Mouse (Mus musculus): ENCODE results near the gene Arsg. TPM values are rescaled to one million over a fixed set of nuclear protein-coding genes. Genes with fewer than 3 reads are reported as not detected.

Gene Arsg
- polyA plus RNA-seq, 1 experiment from 2014 or later = 4.1 TPM

DNA sequence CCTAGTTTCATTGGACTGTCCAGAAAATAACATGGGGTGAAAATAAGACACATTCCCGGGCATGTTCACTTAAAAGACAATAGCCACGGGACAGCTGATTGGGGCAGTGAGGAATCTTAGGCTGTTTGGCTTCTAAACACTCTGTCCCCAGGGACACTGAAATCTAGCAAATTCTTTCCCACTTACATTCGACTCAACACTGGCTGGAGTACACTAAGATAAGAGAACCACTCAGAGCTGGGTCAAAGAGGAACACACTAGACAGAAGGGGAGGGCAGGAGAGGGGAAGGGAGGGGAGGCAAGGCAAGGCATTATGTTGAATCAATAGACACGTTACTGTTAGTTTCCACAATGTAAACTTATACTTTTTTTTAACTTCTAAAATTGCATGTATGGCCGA lies 12.6 kb upstream of the Arsg start:
- no peak overlapping the region for H3K27ac ChIP-seq (ENCODE audit: low read length)
- H3K36me3 ChIP-seq (ENCODE audit: control insufficient read depth, insufficient read depth, low read length) = no peaks in the 10 kb centered on the region
- no peaks in the 10 kb centered on the region for H3K27me3 ChIP-seq (ENCODE audit: control insufficient read depth, insufficient read depth, low read length)
- ATAC-seq (ENCODE audit: insufficient read depth, low FRiP score) = no peak
- H3K9me3 ChIP-seq (replicated peaks; ENCODE audit: control insufficient read depth, low read length) = no peaks in the 10 kb centered on the region
- H3K9ac ChIP-seq (ENCODE audit: low read length) = no peak overlapping the region
- H3K4me2 ChIP-seq (ENCODE audit: low read depth, low read length) = no peak overlapping the region
- WGBS = 48% methylated on average over 5 of the region's 5 CpGs
- no peaks in the 10 kb centered on the region for H3K4me1 ChIP-seq (ENCODE audit: control insufficient read depth, insufficient read depth, low read length)
- H3K4me3 ChIP-seq (replicated peaks; ENCODE audit: low read length) = no peak overlapping the region

DNA sequence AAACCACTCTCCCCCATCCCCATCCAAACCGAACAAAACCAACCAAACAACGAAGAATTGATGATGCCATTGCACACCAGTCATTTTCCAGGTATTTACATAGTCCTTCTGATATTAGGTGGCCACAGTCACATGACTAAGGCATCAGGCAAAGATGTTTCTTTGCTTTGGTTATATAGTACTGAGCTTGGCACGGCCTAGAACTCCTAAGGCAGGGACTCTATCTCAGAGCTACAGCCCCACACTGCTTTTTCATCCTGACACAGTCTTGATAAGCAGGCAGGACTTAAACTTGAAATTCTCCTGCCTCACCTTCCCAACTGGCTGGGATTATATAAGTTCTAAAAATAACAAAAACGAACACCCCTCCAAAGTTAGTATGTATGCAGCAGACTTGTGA lies 8.1 kb upstream of the Arsg start:
- Histone ChIP-seq H3K9ac (ENCODE audit: low read length) (no peak overlapping the region), H3K36me3 (ENCODE audit: control insufficient read depth, insufficient read depth, low read length) (no peaks in the 10 kb centered on the region), H3K9me3 (replicated peaks; ENCODE audit: control insufficient read depth, low read length) (no peaks in the 10 kb centered on the region), H3K27me3 (ENCODE audit: control insufficient read depth, insufficient read depth, low read length) (no peaks in the 10 kb centered on the region), H3K4me1 (ENCODE audit: control insufficient read depth, insufficient read depth, low read length) (no peaks in the 10 kb centered on the region), H3K27ac (ENCODE audit: low read length) (no peak overlapping the region), H3K4me2 (ENCODE audit: low read depth, low read length) (no peak overlapping the region), H3K4me3 (replicated peaks; ENCODE audit: low read length) (no peak overlapping the region)
- 87% methylated on average over 4 of the region's 4 CpGs for WGBS
- no peak for ATAC-seq (ENCODE audit: insufficient read depth, low FRiP score)

DNA sequence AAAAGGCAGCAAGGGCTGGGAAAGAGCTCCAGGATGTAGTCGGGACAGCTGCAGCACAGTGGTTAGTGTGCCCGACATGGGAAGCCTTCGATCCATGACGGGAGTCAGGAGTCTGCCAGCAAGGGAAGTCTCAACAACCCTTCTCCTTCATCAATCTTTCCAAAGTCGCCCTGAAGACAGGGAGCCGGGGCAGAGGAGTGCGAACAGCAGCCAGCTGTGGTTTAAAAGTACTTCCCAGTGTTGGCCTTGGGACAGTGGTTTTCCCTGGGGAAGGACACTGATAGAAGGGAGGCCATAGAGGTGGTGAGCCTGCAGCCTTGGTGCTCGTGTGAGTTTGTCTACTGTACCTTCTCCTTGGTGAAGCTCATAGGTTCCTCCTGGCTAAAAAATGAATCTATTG lies 6.2 kb upstream of the Arsg start:
- Histone ChIP-seq H3K9ac (ENCODE audit: low read length) (no peak overlapping the region), H3K4me3 (replicated peaks; ENCODE audit: low read length) (no peak overlapping the region), H3K27me3 (ENCODE audit: control insufficient read depth, insufficient read depth, low read length) (no peaks in the 10 kb centered on the region), H3K4me2 (ENCODE audit: low read depth, low read length) (no peak overlapping the region), H3K4me1 (ENCODE audit: control insufficient read depth, insufficient read depth, low read length) (peaks cover 3% of the 10 kb centered on the region; the same call in 1 of the 2 replicates), H3K9me3 (replicated peaks; ENCODE audit: control insufficient read depth, low read length) (no peaks in the 10 kb centered on the region), H3K36me3 (ENCODE audit: control insufficient read depth, insufficient read depth, low read length) (no peaks in the 10 kb centered on the region), H3K27ac (ENCODE audit: low read length) (no peak overlapping the region)
- WGBS = 45% methylated on average over 8 of the region's 8 CpGs
- ATAC-seq (ENCODE audit: insufficient read depth, low FRiP score) = no peak

DNA sequence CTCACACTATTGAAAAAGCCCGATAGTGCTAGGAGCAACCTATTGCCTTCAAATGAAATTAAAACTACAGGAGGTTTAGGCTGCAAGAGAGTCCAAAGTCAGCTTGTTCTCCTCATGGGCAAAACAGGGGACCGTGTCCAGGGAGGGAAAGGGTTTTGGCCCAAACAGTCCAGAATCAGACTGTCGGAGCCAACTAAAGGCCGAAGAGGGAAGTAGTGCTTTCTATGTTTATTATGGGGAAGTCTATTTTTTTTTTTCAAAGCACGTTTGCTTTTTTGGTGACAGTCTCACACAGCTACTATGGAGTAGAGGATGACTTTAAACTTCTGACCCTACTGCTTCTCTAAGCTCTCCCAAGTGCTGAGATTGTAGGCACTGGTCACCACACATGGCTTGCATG lies 5.0 kb upstream of the Arsg start:
- 58% methylated on average over 5 of the region's 5 CpGs for WGBS
- no peak overlapping the region for H3K9ac ChIP-seq (ENCODE audit: low read length)
- H3K4me1 ChIP-seq (ENCODE audit: control insufficient read depth, insufficient read depth, low read length) = peaks cover 6% of the 10 kb centered on the region; the same call in 1 of the 2 replicates
- no peak for ATAC-seq (ENCODE audit: insufficient read depth, low FRiP score)
- no peaks in the 10 kb centered on the region for H3K36me3 ChIP-seq (ENCODE audit: control insufficient read depth, insufficient read depth, low read length)
- H3K4me2 ChIP-seq (ENCODE audit: low read depth, low read length) = no peak overlapping the region
- H3K4me3 ChIP-seq (replicated peaks; ENCODE audit: low read length) = no peak overlapping the region
- H3K27me3 ChIP-seq (ENCODE audit: control insufficient read depth, insufficient read depth, low read length) = no peaks in the 10 kb centered on the region
- no peak overlapping the region for H3K27ac ChIP-seq (ENCODE audit: low read length)
- H3K9me3 ChIP-seq (replicated peaks; ENCODE audit: control insufficient read depth, low read length) = no peaks in the 10 kb centered on the region

- 49% methylated on average over 9 of the region's 9 CpGs for WGBS
- ATAC-seq (ENCODE audit: insufficient read depth, low FRiP score) = no peak
- no peak overlapping the region for H3K27ac ChIP-seq (ENCODE audit: low read length)
Observed at GRCm38 (mm10) chr11:109470170-109470569, 3.0 kb upstream of the Arsg start.

GRCm38 (mm10) chr11:109470921-109471861 lies 2.0 kb upstream of the Arsg start:
- Histone ChIP-seq H3K4me2 (ENCODE audit: low read depth, low read length) (peak overlapping the region; percentile 87), H3K27ac (ENCODE audit: low read length) (peak overlapping the region; percentile 90), H3K36me3 (ENCODE audit: control insufficient read depth, insufficient read depth, low read length) (no peaks in the 10 kb centered on the region), H3K4me3 (replicated peaks; ENCODE audit: low read length) (peak overlapping the region; percentile 67), H3K27me3 (ENCODE audit: control insufficient read depth, insufficient read depth, low read length) (no peaks in the 10 kb centered on the region), H3K9me3 (replicated peaks; ENCODE audit: control insufficient read depth, low read length) (no peaks in the 10 kb centered on the region), H3K9ac (ENCODE audit: low read length) (peak overlapping the region; percentile 28; the same call in 1 of the 2 replicates), H3K4me1 (ENCODE audit: control insufficient read depth, insufficient read depth, low read length) (peaks cover 6% of the 10 kb centered on the region; the same call in 1 of the 2 replicates)
- no peak for ATAC-seq (ENCODE audit: insufficient read depth, low FRiP score)
- 33% methylated on average over 15 of the region's 15 CpGs for WGBS

More at GRCm38 (mm10) chr11:109470170-109470569, 3.0 kb upstream of the Arsg start:
- no peaks in the 10 kb centered on the region for H3K27me3 ChIP-seq (ENCODE audit: control insufficient read depth, insufficient read depth, low read length)
- no peaks in the 10 kb centered on the region for H3K9me3 ChIP-seq (replicated peaks; ENCODE audit: control insufficient read depth, low read length)
- H3K9ac ChIP-seq (ENCODE audit: low read length) = no peak overlapping the region
- no peak overlapping the region for H3K4me3 ChIP-seq (replicated peaks; ENCODE audit: low read length)
- peaks cover 6% of the 10 kb centered on the region; the same call in 1 of the 2 replicates for H3K4me1 ChIP-seq (ENCODE audit: control insufficient read depth, insufficient read depth, low read length)
- no peak overlapping the region for H3K4me2 ChIP-seq (ENCODE audit: low read depth, low read length)
- H3K36me3 ChIP-seq (ENCODE audit: control insufficient read depth, insufficient read depth, low read length) = no peaks in the 10 kb centered on the region

GRCm38 (mm10) chr11:109472171-109472691 lies 943 bp upstream of the Arsg start:
- Histone ChIP-seq H3K27me3 (ENCODE audit: control insufficient read depth, insufficient read depth, low read length) (no peaks in the 10 kb centered on the region), H3K4me2 (ENCODE audit: low read depth, low read length) (peak overlapping the region; percentile 87), H3K27ac (ENCODE audit: low read length) (peak overlapping the region; percentile 90), H3K9me3 (replicated peaks; ENCODE audit: control insufficient read depth, low read length) (no peaks in the 10 kb centered on the region), H3K36me3 (ENCODE audit: control insufficient read depth, insufficient read depth, low read length) (no peaks in the 10 kb centered on the region), H3K9ac (ENCODE audit: low read length) (peak overlapping the region; percentile 89), H3K4me1 (ENCODE audit: control insufficient read depth, insufficient read depth, low read length) (peaks cover 6% of the 10 kb centered on the region; the same call in 1 of the 2 replicates), H3K4me3 (replicated peaks; ENCODE audit: low read length) (peak overlapping the region; percentile 67)
- WGBS = 2% methylated on average over 33 of the region's 33 CpGs
- no peak for ATAC-seq (ENCODE audit: insufficient read depth, low FRiP score)

GRCm38 (mm10) chr11:109472821-109473170 lies 378 bp upstream of the Arsg start:
- 0% methylated on average over 12 of the region's 13 CpGs for WGBS
- H3K9me3 ChIP-seq (replicated peaks; ENCODE audit: control insufficient read depth, low read length) = no peaks in the 10 kb centered on the region
- no peaks in the 10 kb centered on the region for H3K36me3 ChIP-seq (ENCODE audit: control insufficient read depth, insufficient read depth, low read length)
- peak overlapping the region; percentile 89 for H3K9ac ChIP-seq (ENCODE audit: low read length)
- H3K4me3 ChIP-seq (replicated peaks; ENCODE audit: low read length) = peak overlapping the region; percentile 67
- H3K27ac ChIP-seq (ENCODE audit: low read length) = peak overlapping the region; percentile 90
- peaks cover 6% of the 10 kb centered on the region; the same call in 1 of the 2 replicates for H3K4me1 ChIP-seq (ENCODE audit: control insufficient read depth, insufficient read depth, low read length)
- ATAC-seq (ENCODE audit: insufficient read depth, low FRiP score) = peak; percentile 64
- peak overlapping the region; percentile 87 for H3K4me2 ChIP-seq (ENCODE audit: low read depth, low read length)
- H3K27me3 ChIP-seq (ENCODE audit: control insufficient read depth, insufficient read depth, low read length) = no peaks in the 10 kb centered on the region

- no peaks in the 10 kb centered on the region for H3K9me3 ChIP-seq (replicated peaks; ENCODE audit: control insufficient read depth, low read length)
- peak overlapping the region; percentile 67 for H3K4me3 ChIP-seq (replicated peaks; ENCODE audit: low read length)
- H3K36me3 ChIP-seq (ENCODE audit: control insufficient read depth, insufficient read depth, low read length) = no peaks in the 10 kb centered on the region
- no peak for ATAC-seq (ENCODE audit: insufficient read depth, low FRiP score)
- H3K4me1 ChIP-seq (ENCODE audit: control insufficient read depth, insufficient read depth, low read length) = peaks cover 6% of the 10 kb centered on the region; the same call in 1 of the 2 replicates
- H3K9ac ChIP-seq (ENCODE audit: low read length) = peak overlapping the region; percentile 89
- H3K27me3 ChIP-seq (ENCODE audit: control insufficient read depth, insufficient read depth, low read length) = no peaks in the 10 kb centered on the region
- H3K4me2 ChIP-seq (ENCODE audit: low read depth, low read length) = peak overlapping the region; percentile 87
- 0 out of 2 replicates have a peak overlapping the region, but pooled peaks have one; percentile 90 for H3K27ac ChIP-seq (ENCODE audit: low read length)
- 9% methylated on average over 14 of the region's 14 CpGs for WGBS
Observed at GRCm38 (mm10) chr11:109474086-109474742, 1.0 kb downstream of the Arsg start.
